Mouse (Mus musculus) cortical plate, adult 2 months (tissue): ENCODE data around the gene Gm28048.

Source experiments
- CTCF ChIP-seq: fragments of 200-500 bp; IDR thresholded peaks from 2 replicates; pipeline ENCODE4 v1.5.1; 2011; ENCODE audit warnings: mild to moderate bottlenecking, control low read depth, low read length; ENCODE audit not compliant: insufficient read depth; ENCODE audit errors: extremely low read depth
- POLR2A ChIP-seq: fragments of 200-500 bp; IDR thresholded peaks from 2 replicates; pipeline ENCODE4 v1.6.1; 2011; ENCODE audit warnings: mild to moderate bottlenecking, low read length, control low read depth; ENCODE audit not compliant: insufficient read depth; ENCODE audit errors: extremely low read depth

- TF ChIP-seq POLR2A (no peak), CTCF (no peak)
These were observed 25.2 kb upstream of the Gm28048 start for GRCm38 (mm10) chr11:23007166-23007480.
